In genomic region chr3:55093161-55093560, GRCm38 (mm10) we compare ENCODE assay signal across 20 mouse cellular contexts. TPM values are rescaled to one million over a fixed set of nuclear protein-coding genes. Genes with fewer than 3 reads are reported as not detected.
A peak's percentile ranks its signal among the peaks of the same experiment; 100 is the strongest.
DNase-seq lines count a peak whose midpoint lies in the region.
"Had no signal": no experiment of that assay in that cellular context is flagged by ENCODE, and none has a peak within 500 bp of the region (broad histone marks: within the 10 kb centered on the region; RNA-seq: fewer than 3 reads in every experiment).

No protein-coding gene starts in this region.

- DNase-seq in adrenal gland, postnatal 14 days = peak; percentile 21
- DNase-seq in adrenal gland, postnatal 4 days (ENCODE audit: low spot score in 2 of 2) = no peak
- DNase-seq in 3T3-L1 (ENCODE audit: low read depth, low spot score) = peak; percentile 88
- DNase-seq in fibroblast of lung, adult 2 months (ENCODE audit: low read depth) = peak; percentile 33
- no peak for DNase-seq in gastrocnemius, postnatal 14 days
- DNase-seq in right cerebral cortex, adult 2 months (ENCODE audit: low spot score in 2 of 2) = no peak
- DNase-seq: adrenal gland, postnatal 25 days; cerebellum, adult 18-20 months; cerebellum, adult 9-10 months; cerebellum, postnatal 14 days; forebrain, postnatal 0 days; gastrocnemius, adult 2 months; gastrocnemius, postnatal 36 days; kidney, adult 11 months; kidney, adult 8-10 months had no signal

- intact Hi-C loops in gastrocnemius, postnatal 14 days (cut with DNase I; ENCODE audit: low total_unique reads) = no loop called here

RNA-seq across cellular contexts. Expression of gene Spg20, which starts 18.7 kb away (rescaled TPM):
- 43.0 and 46.6 TPM in 2 replicates for total RNA-seq in adrenal gland, postnatal 14 days (2021)
- total RNA-seq in adrenal gland, postnatal 4 days (2021) = 10 to 100 TPM; 55.2 to 55.3 TPM
- 10 to 100 TPM; 28.4 to 30.5 TPM for total RNA-seq in gastrocnemius, postnatal 14 days (2021)

RNA-seq across cellular contexts. Expression of gene Ccna1, which starts 37.9 kb away (rescaled TPM):
- total RNA-seq in adrenal gland, postnatal 14 days (2021) = 0.49 and 0.89 TPM in 2 replicates
- total RNA-seq in adrenal gland, postnatal 4 days (2021) = under 1 TPM; 0.67 to 0.79 TPM
- not detected for total RNA-seq in gastrocnemius, postnatal 14 days (2021)
- total RNA-seq: adrenal gland, postnatal 25 days; CH12.LX; G1E; gastrocnemius, adult 2 months; gastrocnemius, postnatal 36 days; granulocyte monocyte progenitor cell, adult 5-6 weeks; heart, adult 8-10 months; heart, postnatal 25 days had no signal

RNA-seq across cellular contexts. Expression of gene Ccdc169, which starts 44.0 kb away (rescaled TPM):
- total RNA-seq in adrenal gland, postnatal 14 days (2021) = 0.19 TPM in 1 of 2 replicates, not detected in the other
- under 1 TPM; 0.17 to 0.34 TPM for total RNA-seq in adrenal gland, postnatal 4 days (2021)
- not detected for total RNA-seq in gastrocnemius, postnatal 14 days (2021)
- total RNA-seq: adrenal gland, postnatal 25 days; forebrain, postnatal 0 days had no signal

Comparison
In these comparisons a context has a peak if more than half of its experiments do, and no peak if none do; other contexts are left out.
1. DNase-seq: peak in adrenal gland, postnatal 14 days (single experiment), 3T3-L1 (single experiment) and fibroblast of lung, adult 2 months (single experiment); none in adrenal gland, postnatal 4 days (0 of 2), gastrocnemius, postnatal 14 days (single experiment) and right cerebral cortex, adult 2 months (0 of 2).